Mouse (Mus musculus) megakaryocyte, embryonic 14.5 days (primary cell): Measurements from ENCODE around the gene Sh3pxd2b.

ENCODE experiments used
- FLI1 ChIP-seq: IDR thresholded peaks from 2 replicates; pipeline ENCODE4 v1.6.1; 2012; ENCODE audit warnings: low read length, inconsistent platforms, mixed read lengths
- GATA1 ChIP-seq: IDR thresholded peaks from 3 replicates; pipeline ENCODE4 v1.6.1; 2012; ENCODE audit warnings: mixed read lengths, low read length, inconsistent platforms, borderline replicate concordance

DNA sequence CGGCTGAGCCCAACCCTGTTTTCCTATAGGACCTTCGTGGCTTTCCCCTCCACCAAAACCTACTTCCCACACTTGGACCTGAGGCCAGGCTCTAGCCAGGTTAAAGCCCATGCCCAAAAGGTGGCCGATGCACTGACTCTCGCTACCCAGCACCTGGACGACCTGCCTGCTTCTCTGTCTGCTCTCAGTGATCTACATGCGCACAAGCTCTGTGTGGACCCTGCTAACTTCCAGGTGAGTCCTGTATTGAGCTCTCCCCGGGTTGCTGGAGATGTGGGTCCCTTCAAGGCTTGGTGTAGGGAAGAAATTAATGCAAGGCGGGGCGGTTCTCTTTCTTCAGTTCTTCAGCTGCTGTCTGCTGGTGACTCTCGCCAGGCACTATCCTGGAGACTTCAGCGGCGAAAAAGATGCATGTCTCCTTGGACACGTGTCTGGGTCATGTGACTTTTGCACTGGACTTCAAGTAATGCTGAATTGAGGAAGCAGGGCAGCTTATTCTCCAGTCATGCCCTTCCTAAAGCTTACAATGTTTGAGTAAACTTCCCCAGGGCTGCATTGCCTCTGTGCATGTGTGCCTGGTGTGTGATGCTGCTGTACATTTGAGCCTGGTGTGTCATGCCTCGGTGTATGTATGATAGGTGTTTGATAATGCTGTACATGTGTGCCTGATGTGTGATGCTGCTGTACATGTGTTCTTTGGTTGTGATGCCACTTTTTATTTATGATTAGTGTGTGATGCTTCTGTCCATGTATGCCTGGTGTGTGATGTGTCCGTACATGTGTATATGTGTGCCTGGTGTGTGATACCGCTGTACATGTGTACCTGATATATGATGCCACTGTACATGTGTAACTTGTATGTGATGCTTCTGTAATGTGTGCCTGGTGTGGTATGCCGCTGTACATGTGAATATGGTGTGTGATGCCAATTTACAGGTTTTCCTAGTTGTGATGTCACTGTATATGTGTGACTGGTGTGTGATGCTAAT lies 47.0 kb upstream of the Sh3pxd2b start:
- TF ChIP-seq GATA1, result no peak
- no peak for TF ChIP-seq FLI1
